Mouse (Mus musculus): Measurements from ENCODE around the gene Rrad. TPM values are rescaled to one million over a fixed set of nuclear protein-coding genes. Genes with fewer than 3 reads are reported as not detected.

The Rrad gene
- polyA plus RNA-seq, 1 experiment from 2014 or later, result 4.0 TPM

- Histone ChIP-seq H3K9me3 (no peaks in the 10 kb centered on the region), H3K4me2 (no peak overlapping the region), H3K9ac (no peak overlapping the region), H3K27me3 (replicated peaks) (no peaks in the 10 kb centered on the region), H3K4me3 (no peak overlapping the region), H3K4me1 (no peaks in the 10 kb centered on the region), H3K36me3 (replicated peaks) (no peaks in the 10 kb centered on the region), H3K27ac (no peak overlapping the region)
- ATAC-seq (replicated peaks), result no peak
- 80% methylated on average over 8 of the region's 8 CpGs for WGBS
Observed at GRCm38 (mm10) chr8:104609222-104609621, 21.9 kb downstream of the Rrad start.

- Histone ChIP-seq H3K27me3 (replicated peaks) (no peaks in the 10 kb centered on the region), H3K36me3 (replicated peaks) (no peaks in the 10 kb centered on the region), H3K4me1 (no peaks in the 10 kb centered on the region), H3K4me3 (no peak overlapping the region), H3K27ac (no peak overlapping the region), H3K9ac (no peak overlapping the region), H3K9me3 (no peaks in the 10 kb centered on the region), H3K4me2 (no peak overlapping the region)
- WGBS, result 84% methylated on average over 2 of the region's 2 CpGs
- ATAC-seq (replicated peaks), result no peak
Observed at GRCm38 (mm10) chr8:104607944-104608343, 23.2 kb downstream of the Rrad start.

- H3K9ac ChIP-seq, result no peak overlapping the region
- H3K36me3 ChIP-seq (replicated peaks), result no peaks in the 10 kb centered on the region
- H3K9me3 ChIP-seq, result no peaks in the 10 kb centered on the region
- no peak overlapping the region for H3K4me2 ChIP-seq
- peaks cover 5% of the 10 kb centered on the region; the same call in 1 of the 2 replicates for H3K27me3 ChIP-seq (replicated peaks)
- ATAC-seq (replicated peaks), result no peak
- 51% methylated on average over 6 of the region's 6 CpGs for WGBS
- no peak overlapping the region for H3K4me3 ChIP-seq
- H3K4me1 ChIP-seq, result peaks cover 9% of the 10 kb centered on the region; the same call in 1 of the 2 replicates
- no peak overlapping the region for H3K27ac ChIP-seq
Observed at GRCm38 (mm10) chr8:104606329-104606728, 24.8 kb downstream of the Rrad start.

DNA sequence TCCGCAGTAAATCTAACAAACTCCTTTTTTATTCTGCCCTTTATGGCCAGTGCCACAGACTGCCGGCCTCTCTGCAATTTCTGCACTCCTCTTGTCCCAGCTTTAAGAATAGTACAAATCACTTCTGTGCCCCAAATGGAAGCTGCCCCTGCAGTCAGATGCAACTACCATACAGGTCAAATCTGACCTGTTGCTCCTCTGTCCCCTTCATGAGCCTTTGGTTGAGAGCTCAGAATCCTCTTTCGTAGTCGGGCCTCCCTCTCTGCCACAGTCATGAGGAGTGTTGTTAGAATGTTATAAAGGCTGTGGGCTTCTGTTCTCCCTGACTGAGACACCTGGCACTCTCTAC, 27.9 kb downstream of the Rrad start:
- no peak overlapping the region for H3K4me3 ChIP-seq
- no peaks in the 10 kb centered on the region for H3K9me3 ChIP-seq
- no peak overlapping the region for H3K4me2 ChIP-seq
- H3K27ac ChIP-seq, result no peak overlapping the region
- 62% methylated on average over 4 of the region's 4 CpGs for WGBS
- H3K9ac ChIP-seq, result no peak overlapping the region
- H3K4me1 ChIP-seq, result peaks cover 9% of the 10 kb centered on the region; the same call in 1 of the 2 replicates
- peaks cover 9% of the 10 kb centered on the region; the same call in 1 of the 2 replicates for H3K27me3 ChIP-seq (replicated peaks)
- no peak for ATAC-seq (replicated peaks)
- H3K36me3 ChIP-seq (replicated peaks), result no peaks in the 10 kb centered on the region

DNA sequence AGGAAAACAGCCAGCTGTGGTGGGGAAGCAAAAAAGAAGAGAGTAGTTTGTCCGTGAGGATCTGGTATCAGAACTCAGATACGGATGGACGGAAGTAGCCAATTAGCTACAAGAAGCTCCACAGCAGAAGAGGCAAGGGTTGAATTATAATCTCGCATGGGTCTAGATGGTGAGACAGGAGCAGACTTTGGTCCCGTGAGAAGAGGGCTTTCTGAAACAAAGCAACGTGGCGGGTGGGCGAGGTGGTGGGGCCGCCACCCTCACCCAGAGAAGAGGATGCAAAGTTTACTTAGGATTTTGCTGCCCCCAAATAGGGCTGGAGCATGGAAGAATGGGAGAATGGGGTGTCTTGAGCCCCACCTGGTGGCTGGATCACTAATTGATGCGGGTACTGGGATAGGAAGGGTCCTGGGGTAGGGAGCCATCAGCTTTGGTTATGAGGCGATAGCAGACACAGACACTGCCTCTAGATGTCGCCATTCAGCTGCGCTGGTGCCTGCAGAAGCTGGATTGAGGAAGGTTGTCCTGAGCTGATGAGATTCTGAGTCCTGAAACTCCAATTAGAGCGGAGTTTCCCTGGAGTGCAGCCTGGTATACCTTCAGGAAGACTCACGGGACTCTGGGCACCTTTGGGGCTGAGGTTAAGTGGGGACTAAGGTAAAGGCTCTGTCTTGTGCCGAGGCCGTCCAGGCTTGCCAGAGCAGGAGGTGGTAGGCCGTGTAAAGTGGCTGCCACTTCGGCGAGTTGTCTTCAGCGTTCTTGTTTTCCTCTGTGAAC, 28.5 kb downstream of the Rrad start:
- H3K9ac ChIP-seq, result no peak overlapping the region
- 20% methylated on average over 21 of the region's 21 CpGs for WGBS
- peaks cover 9% of the 10 kb centered on the region; the same call in 1 of the 2 replicates for H3K27me3 ChIP-seq (replicated peaks)
- H3K4me2 ChIP-seq, result peak overlapping the region; percentile 45
- H3K9me3 ChIP-seq, result no peaks in the 10 kb centered on the region
- no peak overlapping the region for H3K27ac ChIP-seq
- ATAC-seq (replicated peaks), result peak; percentile 92
- no peaks in the 10 kb centered on the region for H3K36me3 ChIP-seq (replicated peaks)
- H3K4me1 ChIP-seq, result peaks cover 9% of the 10 kb centered on the region; the same call in 1 of the 2 replicates
- peak overlapping the region; percentile 15 for H3K4me3 ChIP-seq

DNA sequence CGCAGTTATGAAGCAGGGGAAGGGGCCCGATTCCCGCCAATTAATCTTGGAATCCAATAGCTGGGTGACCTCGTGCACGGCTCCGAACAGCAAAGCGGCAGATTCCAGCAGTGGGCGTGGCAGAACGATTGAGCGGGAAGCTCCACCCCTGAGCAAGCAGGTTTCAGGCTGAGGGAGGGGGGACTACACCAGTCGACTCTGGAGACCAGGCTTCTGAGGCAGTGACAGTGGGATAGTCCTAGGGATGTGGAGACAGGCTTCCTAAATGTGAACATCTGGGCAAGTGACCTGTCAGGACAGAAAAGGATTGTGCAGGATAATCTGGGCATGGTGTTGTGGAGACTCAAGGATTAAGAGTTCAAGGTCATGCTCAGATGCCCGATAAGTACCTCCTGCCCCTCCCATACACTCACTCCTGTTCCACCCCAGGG, 29.2 kb downstream of the Rrad start:
- Histone ChIP-seq H3K9me3 (no peaks in the 10 kb centered on the region), H3K27ac (no peak overlapping the region), H3K4me1 (peaks cover 9% of the 10 kb centered on the region; the same call in 1 of the 2 replicates), H3K4me2 (peak overlapping the region; percentile 45), H3K27me3 (replicated peaks) (peaks cover 9% of the 10 kb centered on the region; the same call in 1 of the 2 replicates), H3K4me3 (peak overlapping the region; percentile 15; the same call in 1 of the 2 replicates), H3K9ac (no peak overlapping the region), H3K36me3 (replicated peaks) (no peaks in the 10 kb centered on the region)
- ATAC-seq (replicated peaks), result peak; percentile 53; the same call in 1 of the 2 replicates
- whole genome bisulfite sequencing, result 0% methylated on average over 12 of the region's 12 CpGs

- 24% methylated on average over 7 of the region's 7 CpGs for WGBS
- no peak overlapping the region for H3K4me2 ChIP-seq
- no peak for ATAC-seq (replicated peaks)
Observed at GRCm38 (mm10) chr8:104601386-104601785, 29.7 kb downstream of the Rrad start.

DNA sequence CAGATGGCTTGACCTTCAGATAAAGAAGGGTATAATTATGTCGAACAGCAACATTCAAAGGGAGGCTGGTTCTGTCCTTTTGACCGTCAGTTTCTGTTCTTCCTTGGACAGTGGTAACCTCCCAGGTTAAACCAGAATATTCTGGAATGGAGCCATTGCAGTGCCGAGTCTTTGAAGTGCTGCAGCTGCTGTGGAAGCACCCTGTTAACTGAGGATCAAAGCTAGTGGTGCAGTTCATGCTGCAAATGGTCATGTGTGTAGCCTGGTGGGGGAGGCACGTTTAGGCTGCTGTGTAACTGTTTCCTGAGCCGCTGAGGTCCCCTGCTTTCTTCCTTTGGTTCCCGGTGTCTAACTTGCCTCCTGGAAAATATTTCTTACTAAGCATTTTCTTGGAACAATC, 32.6 kb downstream of the Rrad start:
- H3K4me2 ChIP-seq, result no peak overlapping the region
- H3K4me1 ChIP-seq, result peaks cover 9% of the 10 kb centered on the region; the same call in 1 of the 2 replicates
- no peak for ATAC-seq (replicated peaks)
- H3K36me3 ChIP-seq (replicated peaks), result peaks cover 11% of the 10 kb centered on the region; the same call in 1 of the 2 replicates
- H3K27me3 ChIP-seq (replicated peaks), result peaks cover 9% of the 10 kb centered on the region; the same call in 1 of the 2 replicates
- no peaks in the 10 kb centered on the region for H3K9me3 ChIP-seq
- WGBS, result 68% methylated on average over 6 of the region's 6 CpGs
- H3K27ac ChIP-seq, result no peak overlapping the region
- no peak overlapping the region for H3K9ac ChIP-seq
- no peak overlapping the region for H3K4me3 ChIP-seq

More at GRCm38 (mm10) chr8:104601386-104601785, 29.7 kb downstream of the Rrad start:
- Histone ChIP-seq H3K4me3 (no peak overlapping the region), H3K4me1 (peaks cover 9% of the 10 kb centered on the region; the same call in 1 of the 2 replicates), H3K27ac (no peak overlapping the region), H3K27me3 (replicated peaks) (peaks cover 9% of the 10 kb centered on the region; the same call in 1 of the 2 replicates), H3K9me3 (no peaks in the 10 kb centered on the region), H3K36me3 (replicated peaks) (no peaks in the 10 kb centered on the region), H3K9ac (no peak overlapping the region)

- Histone ChIP-seq H3K27ac (no peak overlapping the region), H3K27me3 (replicated peaks) (peaks cover 9% of the 10 kb centered on the region; the same call in 1 of the 2 replicates), H3K9ac (no peak overlapping the region), H3K36me3 (replicated peaks) (peaks cover 11% of the 10 kb centered on the region; the same call in 1 of the 2 replicates), H3K4me3 (no peak overlapping the region), H3K4me2 (no peak overlapping the region), H3K4me1 (peaks cover 10% of the 10 kb centered on the region), H3K9me3 (no peaks in the 10 kb centered on the region)
- WGBS, result 81% methylated on average over 6 of the region's 6 CpGs
- ATAC-seq (replicated peaks), result no peak
Observed at GRCm38 (mm10) chr8:104597656-104598055, 33.5 kb downstream of the Rrad start.

DNA sequence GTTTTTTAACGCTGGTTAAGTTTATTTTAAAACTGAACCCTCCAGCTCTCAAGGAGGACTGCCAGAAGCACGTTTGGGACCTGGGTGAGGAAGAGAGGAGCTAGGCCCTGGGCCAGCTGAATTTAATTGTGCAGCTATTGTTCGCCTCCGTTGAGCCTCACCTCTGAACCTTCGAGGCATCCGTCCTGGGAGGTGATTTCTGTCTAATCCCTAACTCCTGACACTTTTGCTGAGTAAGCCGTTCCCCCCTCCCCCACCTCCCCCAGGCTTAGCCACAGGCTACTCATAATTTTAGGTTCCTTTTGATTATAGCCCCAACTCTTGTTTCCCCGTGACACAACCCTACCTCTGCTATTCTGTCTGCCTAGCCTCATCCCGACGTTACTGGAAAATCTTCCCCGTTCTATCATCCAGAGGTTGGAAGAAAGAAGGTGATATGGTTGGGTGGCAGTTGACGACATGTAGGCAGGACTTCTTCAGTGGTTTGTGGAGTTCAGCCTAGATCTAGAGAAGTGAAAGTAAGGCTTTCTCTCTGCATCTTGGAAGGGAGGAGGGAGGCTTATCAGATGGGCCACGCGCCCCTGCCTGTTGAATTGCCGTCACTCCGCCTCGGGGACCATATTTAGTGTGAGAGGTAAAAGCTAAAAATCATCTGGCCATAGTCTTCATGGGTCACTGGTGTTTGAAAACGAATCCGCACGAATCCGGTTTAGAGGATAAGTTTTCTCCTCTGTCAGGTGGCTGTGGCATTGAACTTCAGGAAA, 35.2 kb downstream of the Rrad start:
- Histone ChIP-seq H3K4me1 (peaks cover 11% of the 10 kb centered on the region), H3K27me3 (replicated peaks) (0 out of 2 replicates have a peak, but pooled peaks cover 4% of the 10 kb centered on the region), H3K36me3 (replicated peaks) (peaks cover 11% of the 10 kb centered on the region; the same call in 1 of the 2 replicates), H3K9ac (no peak overlapping the region), H3K4me2 (no peak overlapping the region), H3K4me3 (no peak overlapping the region), H3K27ac (no peak overlapping the region), H3K9me3 (no peaks in the 10 kb centered on the region)
- ATAC-seq (replicated peaks), result no peak
- WGBS, result 86% methylated on average over 21 of the region's 21 CpGs

GRCm38 (mm10) chr8:104594611-104595362, 36.3 kb downstream of the Rrad start:
- Histone ChIP-seq H3K4me2 (no peak overlapping the region), H3K27me3 (replicated peaks) (no peaks in the 10 kb centered on the region), H3K27ac (no peak overlapping the region), H3K4me1 (peaks cover 11% of the 10 kb centered on the region), H3K4me3 (no peak overlapping the region), H3K9ac (no peak overlapping the region), H3K9me3 (no peaks in the 10 kb centered on the region), H3K36me3 (replicated peaks) (peaks cover 11% of the 10 kb centered on the region; the same call in 1 of the 2 replicates)
- ATAC-seq (replicated peaks), result no peak
- 93% methylated on average over 19 of the region's 19 CpGs for WGBS

Measured in midbrain, embryonic 15.5 days (tissue).